Mouse (Mus musculus) forebrain, embryonic 16.5 days (tissue): ENCODE measurements around the gene Hspa1a. TPM values are rescaled to one million over a fixed set of nuclear protein-coding genes. Genes with fewer than 3 reads are reported as not detected.
A peak's percentile ranks its signal among the peaks of the same experiment; 100 is the strongest.
"Not testable (repeated sequence)": the region's sequence is repeated elsewhere in the genome, so short reads cannot be mapped to it uniquely, and the experiment has no call there.

ENCODE experiments used
- ATAC-seq: fragments of 200-750 bp; cut with Nextera tagmentation; 2 replicates; pipeline ENCODE4 v1.8.0; 2017; ENCODE audit warnings: mild to moderate bottlenecking, moderate library complexity
- H3K27ac ChIP-seq: fragments of 300-500 bp; sonication (generic); 2 replicates; pipeline ENCODE4 v1.5.1; 2014; ENCODE audit warnings: low read length, control low read depth
- H3K27me3 ChIP-seq: fragments of 300-500 bp; sonication (generic); replicated peaks from 2 replicates; pipeline ENCODE4 v1.6.1; 2014; ENCODE audit warnings: low read length; ENCODE audit not compliant: control insufficient read depth, insufficient read depth
- H3K36me3 ChIP-seq: fragments of 300-500 bp; sonication (generic); 2 replicates; pipeline ENCODE4 v1.6.1; 2014; ENCODE audit not compliant: control insufficient read depth, insufficient read depth
- H3K4me1 ChIP-seq: fragments of 300-500 bp; sonication (generic); replicated peaks from 2 replicates; pipeline ENCODE4 v1.6.1; 2014; ENCODE audit warnings: low read length; ENCODE audit not compliant: control insufficient read depth, insufficient read depth
- H3K4me2 ChIP-seq: fragments of 300-500 bp; sonication (generic); 2 replicates; pipeline ENCODE4 v1.6.1; 2014; ENCODE audit warnings: mild to moderate bottlenecking, low read length, control low read depth
- H3K4me3 ChIP-seq: fragments of 300-500 bp; sonication (generic); replicated peaks from 2 replicates; pipeline ENCODE4 v1.5.1; 2014; ENCODE audit warnings: mild to moderate bottlenecking, low read length, control low read depth
- H3K9ac ChIP-seq: fragments of 300-500 bp; sonication (generic); replicated peaks from 2 replicates; pipeline ENCODE4 v1.6.1; 2014; ENCODE audit warnings: low read depth, low read length, control low read depth
- H3K9me3 ChIP-seq: fragments of 300-500 bp; sonication (generic); 2 replicates; pipeline ENCODE4 v1.6.1; 2016; ENCODE audit warnings: low read length; ENCODE audit not compliant: control insufficient read depth
- WGBS: fragments of 180-500 bp; shearing (Covaris S2); extraction: QIAGEN DNeasy Blood & Tissue Kit; methylation state at CpG from one replicate; pipeline ENCODE4 v1.1.7; 2014; 5-methylcytosine and 5-hydroxymethylcytosine counted together
- polyA plus RNA-seq: library from polyadenylated mRNA; unstranded; fragments of >200 nt; fragmentation: Nextera tagmentation; extraction: Ambion mirVana; gene quantifications from 2 replicates; pipeline ENCODE4 v1.2.1, GENCODE M21; 2015

Hspa1a gene
- polyA plus RNA-seq, 1 experiment from 2014 or later, result 5.2 TPM

- Histone ChIP-seq H3K36me3 (peaks cover 13% of the 10 kb centered on the region), H3K9me3 (no peaks in the 10 kb centered on the region), H3K4me2 (peak overlapping the region; percentile 99), H3K9ac (peak overlapping the region; percentile 90), H3K27me3 (no peaks in the 10 kb centered on the region), H3K27ac (no peak overlapping the region), H3K4me3 (peak overlapping the region; percentile 83), H3K4me1 (peaks cover 27% of the 10 kb centered on the region)
- 5% methylated on average over 12 of the region's 12 CpGs for WGBS
- ATAC-seq, result no peak
Observed at GRCm38 (mm10) chr17:35002153-35002865, 30.4 kb upstream of the Hspa1a start.

- WGBS, result under 1% methylated on average over 35 of the region's 35 CpGs
- H3K36me3 ChIP-seq, result peaks cover 13% of the 10 kb centered on the region
- H3K4me1 ChIP-seq, result peaks cover 27% of the 10 kb centered on the region
- peak overlapping the region; percentile 90 for H3K9ac ChIP-seq
- H3K27ac ChIP-seq, result peak overlapping the region; percentile 98
- H3K4me2 ChIP-seq, result peak overlapping the region; percentile 99
- H3K4me3 ChIP-seq, result peak overlapping the region; percentile 83
- ATAC-seq, result peak; percentile 13; the same call in 1 of the 2 replicates
- H3K27me3 ChIP-seq, result no peaks in the 10 kb centered on the region
- H3K9me3 ChIP-seq, result no peaks in the 10 kb centered on the region
Observed at GRCm38 (mm10) chr17:35001452-35002152, 29.6 kb upstream of the Hspa1a start.

DNA sequence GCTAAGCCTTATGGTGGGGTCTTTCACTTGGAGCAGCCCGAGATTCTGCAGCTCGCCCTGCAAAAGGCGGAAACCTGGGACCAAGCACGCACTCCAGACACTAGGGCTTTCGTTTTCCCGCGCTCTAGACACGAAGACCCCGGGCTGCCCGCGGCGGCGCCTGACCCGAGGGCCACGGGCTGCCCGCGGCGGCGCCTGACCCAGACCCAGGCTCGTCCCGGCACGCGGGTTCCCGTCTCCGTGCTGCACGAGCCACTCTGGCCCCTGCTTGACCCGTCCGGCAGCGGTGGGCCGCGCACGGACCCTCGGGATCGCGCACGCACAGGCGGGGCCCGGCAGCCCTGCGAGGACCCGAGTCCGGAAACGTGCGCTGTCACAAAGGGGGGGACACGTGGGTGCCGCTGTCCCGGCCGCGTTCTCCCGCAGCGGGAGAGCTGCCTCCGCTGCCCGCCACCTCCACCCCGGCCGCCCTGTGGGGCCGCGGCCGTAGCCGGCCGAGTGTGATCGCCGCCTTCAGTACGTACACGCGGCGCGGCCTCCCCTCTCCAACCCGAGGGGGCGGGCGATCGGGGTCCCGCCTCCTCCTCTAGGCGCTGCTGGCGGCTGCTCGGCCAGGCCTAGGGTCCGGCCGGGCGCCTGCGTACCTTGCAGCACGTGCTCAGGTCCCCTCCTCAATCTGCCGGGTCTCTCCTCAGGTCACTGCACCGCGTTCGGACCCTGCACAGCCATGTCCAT is 28.9 kb upstream of the Hspa1a start, which contains the start of gene Vars:
Gene Vars, plus strand, starts transcription at position 271 of the 735 bp plus-strand sequence.
- H3K4me2 ChIP-seq, result peak within 1 kb of the TSS; percentile 99
- H3K27ac ChIP-seq, result peak within 1 kb of the TSS; percentile 98
- WGBS, result 0% methylated on average over 79 of the region's 83 CpGs
- peak; percentile 93 for ATAC-seq
- peak within 1 kb of the TSS; percentile 90 for H3K9ac ChIP-seq
- no peaks in the 10 kb centered on the region for H3K27me3 ChIP-seq
- H3K4me3 ChIP-seq, result peak within 1 kb of the TSS; percentile 83
- peaks cover 27% of the 10 kb centered on the region for H3K4me1 ChIP-seq
- H3K9me3 ChIP-seq, result no peaks in the 10 kb centered on the region
- peaks cover 13% of the 10 kb centered on the region for H3K36me3 ChIP-seq

- ATAC-seq, H3K9me3 ChIP-seq, H3K27me3 ChIP-seq, H3K36me3 ChIP-seq: not testable (repeated sequence)
- Histone ChIP-seq H3K9ac (peak overlapping the region; percentile 90), H3K4me1 (peaks cover 27% of the 10 kb centered on the region), H3K4me3 (peak overlapping the region; percentile 83), H3K27ac (peak overlapping the region; percentile 98), H3K4me2 (peak overlapping the region; percentile 99)
- WGBS, result 29% methylated on average over 26 of the region's 32 CpGs
Observed at GRCm38 (mm10) chr17:34999871-35000716, 28.1 kb upstream of the Hspa1a start.

- Histone ChIP-seq H3K4me1 (peaks cover 27% of the 10 kb centered on the region), H3K9me3 (no peaks in the 10 kb centered on the region), H3K9ac (no peak overlapping the region), H3K4me2 (peak overlapping the region; percentile 47), H3K4me3 (no peak overlapping the region), H3K36me3 (no peaks in the 10 kb centered on the region), H3K27me3 (no peaks in the 10 kb centered on the region), H3K27ac (no peak overlapping the region)
- WGBS, result 93% methylated on average over 15 of the region's 15 CpGs
- no peak for ATAC-seq
Observed at GRCm38 (mm10) chr17:34998526-34999430, 26.8 kb upstream of the Hspa1a start.

GRCm38 (mm10) chr17:34997142-34997483 is 25.2 kb upstream of the Hspa1a start:
- Histone ChIP-seq H3K27ac (no peak overlapping the region), H3K9me3 (no peaks in the 10 kb centered on the region), H3K4me2 (no peak overlapping the region), H3K4me1 (peaks cover 14% of the 10 kb centered on the region), H3K9ac (no peak overlapping the region), H3K36me3 (no peaks in the 10 kb centered on the region), H3K4me3 (no peak overlapping the region), H3K27me3 (no peaks in the 10 kb centered on the region)
- ATAC-seq, result no peak
- WGBS, result 92% methylated on average over 5 of the region's 5 CpGs

- no peaks in the 10 kb centered on the region for H3K9me3 ChIP-seq
- H3K4me2 ChIP-seq, result no peak overlapping the region
- H3K4me1 ChIP-seq, result peaks cover 9% of the 10 kb centered on the region
- no peak overlapping the region for H3K9ac ChIP-seq
- H3K27ac ChIP-seq, result no peak overlapping the region
- ATAC-seq, result no peak
- no peaks in the 10 kb centered on the region for H3K27me3 ChIP-seq
- WGBS, result 92% methylated on average over 12 of the region's 14 CpGs
- H3K4me3 ChIP-seq, result no peak overlapping the region
- no peaks in the 10 kb centered on the region for H3K36me3 ChIP-seq
Observed at GRCm38 (mm10) chr17:34996411-34997141, 24.6 kb upstream of the Hspa1a start.

DNA sequence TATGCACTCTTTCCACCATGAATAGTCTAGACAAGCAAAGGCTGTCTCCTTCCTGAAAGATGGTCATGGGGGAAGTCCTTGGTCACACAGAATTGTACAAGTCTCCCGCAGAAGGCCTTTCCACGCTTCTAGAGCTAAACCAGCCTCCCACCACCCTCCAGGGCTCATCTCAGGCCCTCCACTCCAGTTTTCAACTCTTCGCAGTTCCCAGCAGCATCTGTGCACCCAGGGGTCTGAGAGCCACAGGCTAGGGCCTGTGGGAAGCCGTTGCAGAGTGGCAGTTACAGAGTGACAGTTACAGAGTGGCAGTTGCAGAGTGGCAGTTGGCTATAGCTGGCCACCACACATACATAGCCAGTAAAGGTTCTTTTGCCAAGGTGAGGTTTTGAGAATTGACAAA is 24.0 kb upstream of the Hspa1a start:
- 99% methylated on average over 4 of the region's 4 CpGs for WGBS
- not testable (repeated sequence) for H3K27me3 ChIP-seq, H3K9ac ChIP-seq, H3K36me3 ChIP-seq, H3K4me2 ChIP-seq, ATAC-seq, H3K9me3 ChIP-seq, H3K27ac ChIP-seq, H3K4me3 ChIP-seq, H3K4me1 ChIP-seq
